Mouse (Mus musculus) cerebellum, postnatal 10 days (tissue): Measurements from ENCODE around the gene Tecpr1.

ENCODE experiments used
- DNase-seq, 2 experiments: peaks; one replicate each; pipeline ENCODE4 v3.0.0; 2021; ENCODE audit warnings: mixed read lengths in 2 of 2

The Tecpr1 gene

GRCm38 (mm10) chr5:144251876-144252577 lies 28.6 kb upstream of the Tecpr1 start:
- DNase-seq, result no peak

DNA sequence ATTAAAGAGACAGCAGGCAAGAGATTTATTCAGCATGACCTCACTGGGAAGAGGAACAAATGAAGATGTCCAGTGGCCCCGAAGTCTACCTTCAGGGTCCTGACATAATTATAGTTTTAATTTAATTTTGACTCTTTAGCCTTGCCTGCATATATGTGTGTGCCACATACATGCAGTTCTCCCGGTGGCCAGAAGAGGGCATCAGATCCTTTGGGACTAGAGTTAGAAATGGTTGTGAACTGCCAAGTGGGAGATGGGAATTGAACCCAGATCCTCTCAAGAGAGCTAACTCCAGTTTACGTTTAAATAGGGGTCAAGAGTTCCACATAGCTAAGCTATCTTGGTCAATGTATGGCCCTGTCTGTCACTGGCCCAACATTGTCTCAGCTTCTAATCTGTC lies 26.5 kb upstream of the Tecpr1 start:
- DNase-seq, result no peak

GRCm38 (mm10) chr5:144247906-144248585 lies 24.6 kb upstream of the Tecpr1 start:
- DNase-seq, result no peak

- no peak for DNase-seq
Observed at GRCm38 (mm10) chr5:144247307-144247706, 23.9 kb upstream of the Tecpr1 start.

GRCm38 (mm10) chr5:144246669-144247068 lies 23.3 kb upstream of the Tecpr1 start:
- no peak for DNase-seq

GRCm38 (mm10) chr5:144245592-144245991 lies 22.2 kb upstream of the Tecpr1 start:
- DNase-seq, result no peak

- no peak for DNase-seq
Observed at GRCm38 (mm10) chr5:144243901-144244487, 20.6 kb upstream of the Tecpr1 start, which contains the start of gene Bri3. Bri3 (plus strand) TSS chr5:144244437.

DNA sequence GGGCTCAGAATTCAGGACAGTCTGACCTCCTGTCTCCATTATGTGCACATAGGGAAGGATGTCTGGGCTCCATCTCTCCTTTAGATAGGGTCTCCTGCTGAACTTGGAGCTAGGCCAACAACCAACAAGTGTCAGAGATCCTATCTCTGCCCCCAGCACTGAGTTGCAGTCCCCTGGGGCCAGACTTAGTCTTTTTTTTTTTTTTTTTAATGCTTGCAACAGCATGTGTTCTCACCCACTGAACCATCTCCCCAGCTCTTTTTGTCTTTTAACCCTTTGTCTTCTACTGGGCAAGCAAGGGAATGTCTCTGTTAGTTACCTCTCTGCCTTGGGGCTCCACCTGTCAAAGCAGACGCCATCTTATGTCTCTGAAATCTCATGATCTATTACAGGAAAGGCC lies 15.6 kb upstream of the Tecpr1 start:
- no peak for DNase-seq

GRCm38 (mm10) chr5:144234714-144235113 lies 11.3 kb upstream of the Tecpr1 start:
- DNase-seq, result no peak

- DNase-seq, result no peak
Observed at GRCm38 (mm10) chr5:144234222-144234621, 10.8 kb upstream of the Tecpr1 start.

DNA sequence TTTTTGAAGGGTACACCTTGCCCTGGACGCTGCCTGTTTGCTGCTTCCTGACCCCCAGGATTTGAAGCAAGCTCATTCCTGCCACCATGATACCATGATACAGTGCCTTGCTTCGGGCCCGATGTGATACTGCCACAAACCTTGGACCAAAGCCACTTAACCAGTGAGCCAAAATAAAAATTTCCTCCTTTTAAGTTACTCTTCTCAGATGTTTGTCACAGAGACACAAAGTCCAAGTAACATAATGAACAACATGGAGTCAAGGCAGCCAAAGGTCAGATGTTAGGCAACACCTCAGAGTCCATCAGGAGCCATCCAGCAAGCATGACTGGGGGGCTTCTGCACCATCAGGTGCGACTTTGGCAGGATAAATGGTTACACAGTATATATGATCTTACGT lies 9.1 kb upstream of the Tecpr1 start:
- no peak for DNase-seq

GRCm38 (mm10) chr5:144231410-144231809 lies 8.0 kb upstream of the Tecpr1 start:
- DNase-seq, result no peak

DNA sequence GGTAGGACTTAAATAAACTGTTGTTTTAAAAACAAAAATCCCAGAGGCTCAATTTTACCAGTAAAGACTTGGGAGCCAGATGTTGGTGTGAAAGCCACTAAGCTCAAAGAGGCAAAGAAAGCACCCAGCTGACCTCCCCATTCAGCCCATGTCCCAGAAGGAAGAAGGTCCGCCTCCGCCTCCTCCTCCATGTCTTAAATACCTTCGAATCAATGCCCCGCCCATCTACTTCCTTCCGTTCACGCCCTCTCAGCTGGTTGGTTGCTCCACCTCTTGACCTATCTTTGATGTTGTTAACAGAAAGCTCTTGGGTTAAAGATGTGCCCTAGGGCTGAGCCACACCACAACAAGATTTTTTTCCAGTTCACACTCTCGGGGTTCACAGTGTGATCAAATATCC lies 6.8 kb upstream of the Tecpr1 start:
- no peak for DNase-seq

DNA sequence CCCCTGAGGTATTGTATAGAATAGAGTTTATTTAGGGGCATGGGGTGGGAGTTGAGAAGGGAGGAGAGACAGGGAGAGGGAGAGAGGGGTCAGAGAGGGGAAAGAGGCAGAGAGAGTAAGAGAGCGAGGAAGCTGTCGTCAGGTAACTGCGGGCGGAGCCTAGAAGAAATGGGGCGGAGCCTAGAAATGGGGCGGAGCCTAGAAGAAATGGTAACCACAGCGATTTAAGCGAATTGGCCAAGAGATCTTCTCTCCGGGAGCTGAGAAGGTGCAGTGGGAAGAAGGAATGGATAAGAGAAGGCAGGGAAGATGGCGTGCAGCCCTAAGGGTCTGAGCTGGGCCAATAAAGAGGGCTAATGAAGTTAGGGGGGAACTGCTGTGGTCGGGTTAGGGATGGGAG lies 2.8 kb upstream of the Tecpr1 start:
- DNase-seq, result no peak

DNA sequence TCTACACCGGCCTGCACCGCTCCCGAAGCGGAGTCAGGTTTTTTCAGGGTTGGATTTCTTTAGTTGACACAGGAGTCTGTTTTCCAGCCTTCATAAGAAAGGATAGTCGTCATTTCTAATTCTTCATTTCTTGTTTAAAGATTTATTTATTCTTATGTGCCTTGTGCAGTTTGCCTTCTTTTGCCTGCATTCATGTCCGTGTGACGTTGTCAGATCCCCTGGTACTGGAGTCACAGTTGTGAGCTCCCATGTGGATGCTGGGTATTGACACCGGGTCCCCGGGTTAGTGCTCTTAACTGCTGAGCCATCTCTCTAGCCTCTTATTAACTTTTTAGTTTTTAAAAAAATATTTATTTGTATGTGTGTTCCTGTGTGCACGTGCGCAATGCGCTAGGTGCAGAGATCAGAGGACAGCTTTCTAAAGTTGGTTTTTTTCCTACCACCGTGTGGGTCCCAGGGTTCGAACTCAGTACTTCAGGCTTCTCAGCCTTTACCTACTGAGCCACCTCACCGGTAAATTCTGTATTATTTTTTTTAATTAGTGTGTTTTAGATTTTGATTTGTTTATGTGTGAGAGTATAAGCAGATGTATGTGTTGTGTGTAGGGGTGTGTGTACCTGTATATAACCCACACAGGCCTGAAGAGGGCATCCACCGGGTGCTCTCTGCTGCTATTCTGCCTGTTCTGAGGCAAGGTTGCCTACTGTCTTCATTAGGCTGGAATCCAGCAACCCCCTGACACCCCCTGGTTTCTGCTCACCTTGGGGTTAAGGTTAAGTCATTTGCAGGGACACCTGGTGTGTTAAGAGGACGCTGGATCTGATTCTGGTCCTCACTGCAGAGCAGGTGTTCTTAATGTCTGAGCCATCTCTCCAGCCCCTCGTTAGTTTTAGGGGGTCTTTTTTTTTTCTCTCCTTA lies 743 bp upstream of the Tecpr1 start:
- no peak for DNase-seq

- peak; percentile 89 to 91 for DNase-seq
Observed at GRCm38 (mm10) chr5:144222811-144223502, 458 bp downstream of the Tecpr1 start.

DNA sequence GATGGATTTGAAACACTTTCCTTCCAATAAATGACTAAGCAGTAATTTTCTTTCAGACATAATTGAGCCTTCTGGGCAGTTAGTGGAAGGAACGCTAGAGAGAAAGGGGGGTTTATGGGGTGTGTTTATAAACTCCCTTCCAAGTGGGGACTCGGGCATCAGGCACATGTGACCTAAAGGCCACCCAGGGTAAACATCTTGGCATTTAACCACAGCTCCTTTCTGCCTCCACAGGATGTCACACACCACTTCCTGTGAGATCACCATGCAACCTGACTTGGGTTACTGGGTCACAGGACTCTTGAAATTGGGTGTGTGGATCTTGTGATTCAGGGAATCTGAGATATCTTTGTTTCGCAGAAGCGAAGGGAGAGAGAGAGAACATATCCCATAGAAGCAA lies 2.1 kb downstream of the Tecpr1 start:
- no peak for DNase-seq

DNA sequence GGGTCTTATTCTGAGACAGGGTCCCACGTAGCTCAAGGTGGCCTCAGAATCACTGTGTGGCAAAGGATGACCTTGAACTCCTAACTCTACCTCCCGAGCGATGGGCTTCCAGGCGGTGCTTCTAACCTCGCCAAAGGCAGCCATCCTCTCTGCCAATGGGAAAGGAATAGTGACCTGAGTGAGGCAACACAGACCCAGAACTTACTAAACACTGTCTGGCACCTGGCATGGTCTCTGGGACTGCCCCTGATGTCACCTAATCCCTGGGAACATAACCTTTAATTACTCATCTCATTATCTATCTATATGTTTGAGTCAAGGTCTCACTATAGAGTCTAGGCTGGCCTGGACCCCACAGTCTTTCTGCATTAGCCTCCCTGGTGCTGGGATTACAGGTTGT lies 3.5 kb downstream of the Tecpr1 start:
- no peak for DNase-seq

DNA sequence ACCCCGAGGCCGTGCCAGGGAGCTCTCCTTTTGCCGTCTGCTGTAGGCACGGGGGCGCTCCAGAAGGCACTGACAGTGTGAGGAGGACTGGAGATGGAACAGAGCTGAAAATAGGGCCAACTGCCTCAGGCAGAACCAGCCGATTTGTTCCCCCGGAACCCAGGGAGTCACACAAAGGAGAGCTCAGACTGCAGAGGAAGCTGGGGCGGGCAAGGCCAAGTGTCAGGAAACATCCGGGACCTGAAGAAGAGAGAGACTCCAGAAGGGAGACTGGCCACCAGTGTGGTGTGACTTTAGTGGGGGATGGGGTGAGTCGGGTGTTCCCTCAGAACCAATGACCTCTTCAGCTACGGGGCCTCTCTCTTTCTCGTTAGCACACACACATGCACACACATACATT lies 4.1 kb downstream of the Tecpr1 start:
- no peak for DNase-seq

DNA sequence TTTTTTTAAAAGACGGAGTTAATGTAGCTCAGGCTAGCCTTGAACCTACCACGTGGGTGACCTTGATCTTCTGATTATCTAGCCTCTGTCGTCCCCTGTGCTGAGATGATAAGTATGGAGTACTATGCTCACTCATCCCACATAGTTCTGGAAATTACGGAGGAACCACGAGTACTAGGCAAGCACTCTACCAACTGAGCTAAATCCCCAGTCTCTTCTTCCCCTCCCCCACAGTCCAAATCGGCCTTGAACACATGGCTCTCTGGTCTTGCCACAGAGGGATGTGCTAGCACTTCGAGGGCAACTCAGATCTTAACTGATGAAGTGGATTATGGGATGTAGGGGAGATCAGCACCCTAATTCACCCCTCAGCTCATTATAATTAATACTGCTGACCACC lies 5.4 kb downstream of the Tecpr1 start:
- no peak for DNase-seq

GRCm38 (mm10) chr5:144215992-144216391 lies 7.4 kb downstream of the Tecpr1 start:
- no peak for DNase-seq

GRCm38 (mm10) chr5:144214453-144214852 lies 9.0 kb downstream of the Tecpr1 start:
- peak; percentile 83 to 87 for DNase-seq
